Mouse (Mus musculus) limb, embryonic 14.5 days (tissue): ENCODE measurements around the gene Meltf. TPM values are rescaled to one million over a fixed set of nuclear protein-coding genes. Genes with fewer than 3 reads are reported as not detected.

ENCODE experiments used
- ATAC-seq: fragments of 200-750 bp; cut with Nextera tagmentation; 2 replicates; pipeline ENCODE4 v1.8.0; 2017; ENCODE audit warnings: low read depth, moderate number of reproducible peaks, moderate TSS enrichment; ENCODE audit not compliant: low FRiP score
- DNase-seq: peaks from one replicate; pipeline ENCODE4 v3.0.0-alpha.2; 2015; ENCODE audit warnings: low spot score
- H3K27ac ChIP-seq: fragments of 300-500 bp; sonication (generic); replicated peaks from 2 replicates; pipeline ENCODE4 v1.5.1; 2014; ENCODE audit warnings: low read depth, mild to moderate bottlenecking, low read length, moderate library complexity, mixed read lengths
- H3K27me3 ChIP-seq: fragments of 300-500 bp; sonication (generic); 2 replicates; pipeline ENCODE4 v1.6.1; 2014; ENCODE audit warnings: low read length, mixed read lengths; ENCODE audit not compliant: control insufficient read depth, insufficient read depth
- H3K36me3 ChIP-seq: fragments of 300-500 bp; sonication (generic); 2 replicates; pipeline ENCODE4 v1.6.1; 2014; ENCODE audit warnings: mild to moderate bottlenecking, low read length, moderate library complexity, mixed read lengths; ENCODE audit not compliant: control insufficient read depth, insufficient read depth
- H3K4me1 ChIP-seq: fragments of 300-500 bp; sonication (generic); 2 replicates; pipeline ENCODE4 v1.6.1; 2014; ENCODE audit warnings: antibody characterized with exemption, low read length, mixed read lengths; ENCODE audit not compliant: control insufficient read depth, insufficient read depth
- H3K4me2 ChIP-seq: fragments of 300-500 bp; sonication (generic); replicated peaks from 2 replicates; pipeline ENCODE4 v1.6.1; 2014; ENCODE audit warnings: low read depth, mild to moderate bottlenecking, low read length, moderate library complexity; ENCODE audit not compliant: severe bottlenecking
- H3K4me3 ChIP-seq: fragments of 300-500 bp; sonication (generic); replicated peaks from 2 replicates; pipeline ENCODE4 v1.5.1; 2014; ENCODE audit warnings: low read length
- H3K9ac ChIP-seq: fragments of 300-500 bp; sonication (generic); 2 replicates; pipeline ENCODE4 v1.6.1; 2014; ENCODE audit warnings: mild to moderate bottlenecking, low read depth, low read length, moderate library complexity; ENCODE audit not compliant: severe bottlenecking
- H3K9me3 ChIP-seq: fragments of 300-500 bp; sonication (generic); 2 replicates; pipeline ENCODE4 v1.6.1; 2016; ENCODE audit warnings: low read length; ENCODE audit not compliant: control insufficient read depth
- POLR2A ChIP-seq: fragments of 200-500 bp; IDR thresholded peaks from 2 replicates; pipeline ENCODE4 v1.8.0; 2012; ENCODE audit warnings: inconsistent platforms, mild to moderate bottlenecking, moderate library complexity, borderline replicate concordance; ENCODE audit not compliant: insufficient read depth, insufficient read length; ENCODE audit errors: extremely low read depth
- WGBS: fragments of 180-500 bp; shearing (Covaris S2); extraction: QIAGEN DNeasy Blood & Tissue Kit; methylation state at CpG from one replicate; pipeline ENCODE4 v1.1.7; 2014; 5-methylcytosine and 5-hydroxymethylcytosine counted together
- polyA plus RNA-seq, 2 experiments: library from polyadenylated mRNA; depleted of rRNA in 1 of 2; stranded (reverse) in 1 of 2; unstranded in 1 of 2; fragments of >200 nt; fragmentation: Nextera tagmentation in 1 of 2; extraction: Ambion mirVana in 1 of 2; gene quantifications; 2 replicates each; pipeline versions ENCODE4 v1.2.1 to v1.2.3; 2012 to 2014

Gene Meltf
- polyA plus RNA-seq, 2 experiments, result 3.1 to 9.6 TPM

- peaks cover 83% of the 10 kb centered on the region for H3K36me3 ChIP-seq
- no peak overlapping the region for H3K4me2 ChIP-seq
- no peak overlapping the region for H3K9ac ChIP-seq
- no peak for TF ChIP-seq POLR2A
- H3K9me3 ChIP-seq, result no peaks in the 10 kb centered on the region
- no peaks in the 10 kb centered on the region for H3K27me3 ChIP-seq
- H3K27ac ChIP-seq, result no peak overlapping the region
- no peak overlapping the region for H3K4me3 ChIP-seq
- DNase-seq (no peak), ATAC-seq (no peak)
- H3K4me1 ChIP-seq, result no peaks in the 10 kb centered on the region
- WGBS, result 83% methylated on average over 4 of the region's 4 CpGs
Measured at GRCm38 (mm10) chr16:31867736-31868135, 10.9 kb upstream of the Meltf start.

DNA sequence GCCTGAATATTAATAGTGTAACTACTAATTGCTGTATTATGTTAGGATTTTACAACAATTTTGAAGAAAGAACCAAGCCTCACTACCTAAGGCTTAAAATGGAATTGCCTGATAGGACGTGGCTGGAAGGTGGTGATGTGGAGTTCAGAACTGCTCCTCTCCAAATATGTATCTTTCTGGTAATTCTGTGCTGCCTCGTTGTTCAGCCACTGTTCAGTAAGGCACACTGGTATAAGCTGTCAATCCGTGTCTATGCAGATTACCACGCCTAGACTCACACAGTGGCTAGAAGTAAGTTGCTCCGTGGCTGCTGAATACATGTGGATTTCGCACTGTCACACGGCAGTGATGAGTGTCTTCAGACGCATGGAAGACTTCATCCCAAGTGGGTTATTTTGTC, 4.9 kb upstream of the Meltf start:
- Histone ChIP-seq H3K4me3 (no peak overlapping the region), H3K27me3 (no peaks in the 10 kb centered on the region), H3K27ac (no peak overlapping the region), H3K9ac (no peak overlapping the region), H3K4me1 (peaks cover 1% of the 10 kb centered on the region; the same call in 1 of the 2 replicates), H3K36me3 (peaks cover 46% of the 10 kb centered on the region), H3K9me3 (no peaks in the 10 kb centered on the region), H3K4me2 (no peak overlapping the region)
- ATAC-seq (no peak), DNase-seq (no peak)
- WGBS, result 95% methylated on average over 8 of the region's 8 CpGs
- no peak for TF ChIP-seq POLR2A

GRCm38 (mm10) chr16:31875391-31875790, 3.2 kb upstream of the Meltf start:
- Histone ChIP-seq H3K4me3 (no peak overlapping the region), H3K9ac (no peak overlapping the region), H3K36me3 (peaks cover 36% of the 10 kb centered on the region), H3K27ac (no peak overlapping the region), H3K27me3 (no peaks in the 10 kb centered on the region), H3K4me2 (no peak overlapping the region), H3K4me1 (peaks cover 6% of the 10 kb centered on the region; the same call in 1 of the 2 replicates), H3K9me3 (no peaks in the 10 kb centered on the region)
- ATAC-seq (no peak), DNase-seq (no peak)
- TF ChIP-seq POLR2A, result no peak
- 92% methylated on average over 4 of the region's 4 CpGs for WGBS

DNA sequence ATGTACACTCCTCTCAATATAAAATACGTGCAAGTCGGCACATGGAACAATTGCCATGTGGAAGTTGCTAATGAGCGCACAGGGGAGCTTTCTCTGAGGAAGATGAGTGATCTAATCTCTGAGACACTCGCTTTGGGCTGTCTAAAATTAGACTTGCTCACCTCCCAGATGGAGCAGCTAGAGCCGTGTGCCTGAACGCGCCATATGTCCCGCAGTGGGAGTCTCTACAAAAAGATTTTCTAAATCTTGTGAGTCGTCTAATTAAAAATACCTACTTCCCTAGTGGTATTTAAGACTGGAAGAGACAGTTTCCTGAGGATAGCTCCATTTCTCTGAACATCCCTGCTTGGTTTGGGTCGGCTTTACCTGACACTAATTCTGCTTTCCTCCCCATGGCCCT, 2.2 kb upstream of the Meltf start:
- TF ChIP-seq POLR2A, result no peak
- no peak for ATAC-seq
- WGBS, result 76% methylated on average over 10 of the region's 10 CpGs

DNA sequence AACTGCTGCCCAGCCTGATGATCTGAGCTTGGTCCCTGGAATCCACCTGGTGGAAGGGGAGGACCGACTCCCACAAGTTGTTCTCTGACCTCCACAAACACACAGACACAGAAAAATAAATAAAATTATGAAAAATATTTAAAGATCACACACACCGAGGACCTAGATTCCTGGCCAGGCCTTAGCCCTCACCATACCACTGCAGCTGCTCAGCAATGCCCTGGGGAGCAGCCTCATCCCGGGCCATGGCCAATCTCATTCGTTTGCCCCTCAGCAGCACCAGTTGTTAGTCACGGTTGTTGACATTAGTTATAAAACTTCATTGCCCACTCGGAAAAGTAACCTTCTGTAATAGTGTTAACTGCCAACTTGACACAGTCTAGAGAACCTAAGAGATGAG, 558 bp upstream of the Meltf start:
- Histone ChIP-seq H3K27ac (no peak overlapping the region), H3K27me3 (no peaks in the 10 kb centered on the region), H3K4me1 (peaks cover 8% of the 10 kb centered on the region; the same call in 1 of the 2 replicates), H3K9me3 (no peaks in the 10 kb centered on the region), H3K9ac (no peak overlapping the region), H3K36me3 (peaks cover 18% of the 10 kb centered on the region), H3K4me2 (no peak overlapping the region), H3K4me3 (no peak overlapping the region)
- ATAC-seq, result no peak
- TF ChIP-seq POLR2A, result no peak
- no peak for DNase-seq
- WGBS, result 59% methylated on average over 6 of the region's 6 CpGs

More for the DNA sequence above, 2.2 kb upstream of the Meltf start:
- no peaks in the 10 kb centered on the region for H3K9me3 ChIP-seq
- H3K4me3 ChIP-seq, result no peak overlapping the region
- H3K4me1 ChIP-seq, result peaks cover 6% of the 10 kb centered on the region; the same call in 1 of the 2 replicates
- H3K27me3 ChIP-seq, result no peaks in the 10 kb centered on the region
- H3K36me3 ChIP-seq, result peaks cover 28% of the 10 kb centered on the region
- DNase-seq, result no peak
- H3K4me2 ChIP-seq, result no peak overlapping the region
- H3K27ac ChIP-seq, result no peak overlapping the region
- H3K9ac ChIP-seq, result no peak overlapping the region

DNA sequence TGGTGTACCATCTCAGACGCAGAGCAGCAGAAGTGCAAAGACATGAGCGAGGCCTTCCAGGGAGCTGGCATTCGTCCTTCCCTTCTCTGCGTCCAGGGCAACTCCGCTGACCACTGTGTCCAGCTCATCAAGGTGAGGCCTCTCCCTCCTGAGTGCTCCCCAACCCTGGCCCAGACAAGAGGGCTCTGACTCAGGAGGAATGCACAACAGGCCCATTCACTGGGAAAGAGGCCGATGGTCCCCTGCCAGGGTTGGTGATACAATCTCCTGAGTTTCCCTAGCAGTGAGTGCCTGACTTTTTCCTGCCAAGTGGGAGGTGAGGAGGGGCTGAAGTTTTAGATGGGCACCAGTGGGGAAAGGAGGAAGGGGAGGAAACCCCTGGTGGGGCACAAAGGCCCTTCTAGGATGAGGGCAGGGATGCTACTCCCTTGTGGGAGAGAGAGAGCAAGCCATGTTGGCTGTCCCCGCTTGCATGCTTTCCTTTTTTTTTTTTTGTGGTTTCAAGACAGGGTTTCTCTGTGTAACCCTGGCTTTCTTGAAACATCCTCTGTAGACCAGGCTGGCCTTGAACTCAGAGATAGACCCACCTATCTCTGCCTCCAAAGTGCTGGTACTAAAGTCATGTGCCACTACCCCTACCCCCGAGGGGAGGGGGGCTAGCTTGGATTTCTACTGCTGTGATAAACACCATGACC, 1.7 kb downstream of the Meltf start:
- no peak overlapping the region for H3K9ac ChIP-seq
- no peak overlapping the region for H3K4me3 ChIP-seq
- 80% methylated on average over 8 of the region's 8 CpGs for WGBS
- no peaks in the 10 kb centered on the region for H3K27me3 ChIP-seq
- H3K36me3 ChIP-seq, result peaks cover 2% of the 10 kb centered on the region; the same call in 1 of the 2 replicates
- H3K4me1 ChIP-seq, result peaks cover 17% of the 10 kb centered on the region
- ATAC-seq, result no peak
- no peak for DNase-seq
- no peak overlapping the region for H3K4me2 ChIP-seq
- no peak for TF ChIP-seq POLR2A
- H3K9me3 ChIP-seq, result no peaks in the 10 kb centered on the region
- no peak overlapping the region for H3K27ac ChIP-seq
